Mouse (Mus musculus): ENCODE results near the gene Pigv. TPM values are rescaled to one million over a fixed set of nuclear protein-coding genes. Genes with fewer than 3 reads are reported as not detected.
A peak's percentile ranks its signal among the peaks of the same experiment; 100 is the strongest.
"Not testable (repeated sequence)": the region's sequence is repeated elsewhere in the genome, so short reads cannot be mapped to it uniquely, and the experiment has no call there.

Gene Pigv
- polyA plus RNA-seq, 1 experiment from 2014 or later = 10.8 TPM

DNA sequence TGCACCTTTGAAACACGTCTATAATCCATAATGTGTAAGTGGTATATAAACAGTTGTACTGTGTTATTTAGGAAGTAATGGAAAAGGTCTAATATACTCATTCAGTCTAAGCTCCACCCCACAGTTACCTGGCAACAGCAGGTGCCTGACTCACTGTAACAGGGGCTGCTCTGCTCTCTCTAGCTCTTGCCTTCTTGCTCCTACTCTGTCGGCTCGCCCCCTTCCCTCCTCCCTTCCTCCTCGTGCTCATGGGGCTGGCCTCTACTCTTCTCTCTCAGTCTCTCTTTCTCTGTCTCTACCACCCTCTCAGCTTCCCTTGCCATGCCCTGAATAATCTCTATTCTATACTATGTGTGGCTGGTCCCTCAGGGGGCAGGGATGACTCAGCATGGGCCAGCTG, 15.4 kb downstream of the Pigv start:
- no peaks in the 10 kb centered on the region for H3K27me3 ChIP-seq (ENCODE audit: control insufficient read depth, insufficient read depth, low read length)
- H3K9ac ChIP-seq (replicated peaks; ENCODE audit: low read length) = no peak overlapping the region
- ATAC-seq (ENCODE audit: low FRiP score, low TSS enrichment) (no peak), DNase-seq (no peak)
- H3K9me3 ChIP-seq (ENCODE audit: control insufficient read depth, low read length) = no peaks in the 10 kb centered on the region
- no peak overlapping the region for H3K27ac ChIP-seq (replicated peaks; ENCODE audit: low read depth, low read length)
- H3K4me3 ChIP-seq (replicated peaks; ENCODE audit: low read depth, low read length) = no peak overlapping the region
- H3K4me1 ChIP-seq (ENCODE audit: control insufficient read depth, insufficient read depth, low read length) = peaks cover 9% of the 10 kb centered on the region; the same call in 1 of the 2 replicates
- H3K36me3 ChIP-seq (ENCODE audit: control insufficient read depth, insufficient read depth, low read length) = no peaks in the 10 kb centered on the region
- 15% methylated on average over 4 of the region's 4 CpGs for WGBS
- H3K4me2 ChIP-seq (ENCODE audit: low read length) = no peak overlapping the region

DNA sequence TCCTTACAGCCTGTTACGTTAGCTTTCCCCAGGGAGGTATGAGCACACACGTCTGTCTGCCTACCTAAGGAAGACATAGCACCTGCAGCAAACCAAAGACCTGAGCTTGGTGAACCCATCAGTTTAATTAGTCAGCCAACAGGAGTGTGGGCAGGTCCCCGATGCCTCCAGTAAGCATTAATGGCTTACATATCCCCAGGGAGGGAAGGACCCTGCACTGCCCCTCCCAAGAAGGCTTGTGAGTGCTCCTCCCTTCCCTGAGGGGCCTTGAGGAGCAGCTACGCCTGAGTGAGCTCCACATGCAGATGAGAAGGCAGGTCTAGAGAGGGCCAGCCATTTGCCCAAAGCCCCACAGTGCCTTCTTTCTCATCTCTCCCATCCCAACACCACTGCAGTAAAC, 16.2 kb downstream of the Pigv start:
- Histone ChIP-seq H3K4me3 (replicated peaks; ENCODE audit: low read depth, low read length) (no peak overlapping the region), H3K4me1 (ENCODE audit: control insufficient read depth, insufficient read depth, low read length) (peaks cover 9% of the 10 kb centered on the region; the same call in 1 of the 2 replicates), H3K27ac (replicated peaks; ENCODE audit: low read depth, low read length) (no peak overlapping the region), H3K36me3 (ENCODE audit: control insufficient read depth, insufficient read depth, low read length) (no peaks in the 10 kb centered on the region), H3K9ac (replicated peaks; ENCODE audit: low read length) (no peak overlapping the region), H3K4me2 (ENCODE audit: low read length) (no peak overlapping the region), H3K9me3 (ENCODE audit: control insufficient read depth, low read length) (no peaks in the 10 kb centered on the region), H3K27me3 (ENCODE audit: control insufficient read depth, insufficient read depth, low read length) (no peaks in the 10 kb centered on the region)
- ATAC-seq (ENCODE audit: low FRiP score, low TSS enrichment) (no peak), DNase-seq (no peak)
- WGBS = 33% methylated on average over 4 of the region's 4 CpGs

DNA sequence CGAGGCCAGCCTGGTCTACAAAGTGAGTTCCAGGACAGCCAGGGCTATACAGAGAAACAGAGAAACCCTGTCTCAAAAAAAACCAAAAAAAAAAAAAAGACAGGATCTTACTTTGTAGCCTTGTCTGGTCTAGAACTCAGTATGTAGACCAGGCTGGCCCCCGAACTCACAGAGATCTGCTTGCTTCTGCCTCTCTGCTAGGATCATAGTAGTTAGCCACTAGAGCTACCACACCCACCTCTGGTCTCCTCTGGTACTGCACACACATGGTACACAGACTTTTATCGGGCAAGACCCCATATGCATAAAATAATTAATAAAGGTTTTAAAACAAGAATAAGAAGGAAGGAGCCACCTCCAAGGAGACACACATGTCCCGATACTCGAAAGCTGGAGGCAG, 18.4 kb downstream of the Pigv start:
- H3K9ac ChIP-seq (replicated peaks; ENCODE audit: low read length); H3K4me3 ChIP-seq (replicated peaks; ENCODE audit: low read depth, low read length); H3K4me2 ChIP-seq (ENCODE audit: low read length); H3K27ac ChIP-seq (replicated peaks; ENCODE audit: low read depth, low read length); ATAC-seq (ENCODE audit: low FRiP score, low TSS enrichment); H3K4me1 ChIP-seq (ENCODE audit: control insufficient read depth, insufficient read depth, low read length); H3K9me3 ChIP-seq (ENCODE audit: control insufficient read depth, low read length); H3K36me3 ChIP-seq (ENCODE audit: control insufficient read depth, insufficient read depth, low read length); DNase-seq; H3K27me3 ChIP-seq (ENCODE audit: control insufficient read depth, insufficient read depth, low read length): not testable (repeated sequence)
- WGBS = over 99% methylated on average over 5 of the region's 5 CpGs

DNA sequence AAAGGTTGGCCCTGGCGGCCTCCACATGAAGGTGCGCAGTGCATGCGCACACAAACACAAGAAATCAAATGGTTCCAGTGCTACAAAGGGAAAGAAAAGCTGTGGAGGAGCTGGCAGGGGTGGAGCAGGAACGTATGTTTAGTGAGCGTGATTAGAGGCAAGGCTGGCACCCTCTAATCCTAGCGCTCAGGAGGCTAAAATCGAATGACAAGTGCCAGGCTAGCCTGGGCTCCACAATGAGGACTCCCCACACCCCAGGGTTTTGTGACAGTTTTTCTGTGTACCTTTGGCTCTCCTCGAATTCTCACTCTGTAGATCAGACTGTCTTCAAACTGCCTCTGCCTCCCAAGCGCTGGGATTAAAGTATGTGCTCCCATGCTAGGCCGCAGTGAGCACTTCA, 19.7 kb downstream of the Pigv start:
- H3K4me3 ChIP-seq (replicated peaks; ENCODE audit: low read depth, low read length) = no peak overlapping the region
- H3K4me1 ChIP-seq (ENCODE audit: control insufficient read depth, insufficient read depth, low read length) = no peaks in the 10 kb centered on the region
- no peak overlapping the region for H3K27ac ChIP-seq (replicated peaks; ENCODE audit: low read depth, low read length)
- WGBS = 79% methylated on average over 10 of the region's 10 CpGs
- H3K27me3 ChIP-seq (ENCODE audit: control insufficient read depth, insufficient read depth, low read length) = no peaks in the 10 kb centered on the region
- DNase-seq (no peak), ATAC-seq (ENCODE audit: low FRiP score, low TSS enrichment) (no peak)
- H3K36me3 ChIP-seq (ENCODE audit: control insufficient read depth, insufficient read depth, low read length) = no peaks in the 10 kb centered on the region
- H3K9me3 ChIP-seq (ENCODE audit: control insufficient read depth, low read length) = no peaks in the 10 kb centered on the region
- H3K4me2 ChIP-seq (ENCODE audit: low read length) = no peak overlapping the region
- no peak overlapping the region for H3K9ac ChIP-seq (replicated peaks; ENCODE audit: low read length)

DNA sequence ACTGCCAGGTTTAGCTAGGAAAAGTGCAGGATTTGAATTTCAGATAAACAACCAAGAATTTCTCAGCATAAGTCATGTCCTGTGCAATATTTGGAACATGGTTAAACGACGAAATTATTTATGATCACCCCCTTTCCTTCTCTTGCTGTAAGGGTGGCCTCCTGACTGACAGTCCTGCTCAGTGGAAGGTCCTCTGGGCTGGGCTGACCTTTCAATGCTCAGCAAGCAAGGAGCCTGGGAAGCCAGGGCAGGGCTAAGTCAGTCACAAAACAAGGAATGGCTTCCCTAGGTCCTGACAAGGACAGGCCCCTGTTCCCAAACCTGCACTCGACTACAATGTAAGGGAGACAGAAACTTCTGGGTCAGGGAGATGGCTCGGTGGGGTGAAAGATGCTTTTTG, 20.5 kb downstream of the Pigv start:
- Histone ChIP-seq H3K4me3 (replicated peaks; ENCODE audit: low read depth, low read length) (no peak overlapping the region), H3K9me3 (ENCODE audit: control insufficient read depth, low read length) (no peaks in the 10 kb centered on the region), H3K4me2 (ENCODE audit: low read length) (no peak overlapping the region), H3K36me3 (ENCODE audit: control insufficient read depth, insufficient read depth, low read length) (no peaks in the 10 kb centered on the region), H3K27ac (replicated peaks; ENCODE audit: low read depth, low read length) (no peak overlapping the region), H3K27me3 (ENCODE audit: control insufficient read depth, insufficient read depth, low read length) (no peaks in the 10 kb centered on the region), H3K9ac (replicated peaks; ENCODE audit: low read length) (no peak overlapping the region), H3K4me1 (ENCODE audit: control insufficient read depth, insufficient read depth, low read length) (no peaks in the 10 kb centered on the region)
- ATAC-seq (ENCODE audit: low FRiP score, low TSS enrichment) (no peak), DNase-seq (no peak)
- 69% methylated on average over 4 of the region's 4 CpGs for WGBS

DNA sequence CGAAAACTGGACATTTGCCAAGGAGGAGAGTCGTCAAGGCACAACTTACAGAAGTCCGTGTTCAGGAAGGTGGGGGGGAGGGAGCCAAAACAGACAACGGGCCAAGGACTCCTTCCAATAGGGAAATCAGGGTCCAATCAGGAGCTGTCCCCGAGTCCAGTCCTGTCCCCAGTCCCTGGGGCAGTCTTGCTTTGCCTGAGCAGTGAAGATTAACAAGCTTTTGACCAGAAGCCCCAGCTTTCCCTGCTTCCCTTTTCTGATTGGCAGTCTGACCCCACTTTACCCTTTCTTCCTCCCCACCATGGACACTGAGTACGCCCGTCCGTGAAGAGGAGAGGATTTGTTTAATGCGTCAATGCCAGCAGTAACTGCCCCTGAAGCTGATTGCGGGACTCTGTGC, 21.0 kb downstream of the Pigv start:
- H3K4me1 ChIP-seq (ENCODE audit: control insufficient read depth, insufficient read depth, low read length) = no peaks in the 10 kb centered on the region
- ATAC-seq (ENCODE audit: low FRiP score, low TSS enrichment) = no peak

DNA sequence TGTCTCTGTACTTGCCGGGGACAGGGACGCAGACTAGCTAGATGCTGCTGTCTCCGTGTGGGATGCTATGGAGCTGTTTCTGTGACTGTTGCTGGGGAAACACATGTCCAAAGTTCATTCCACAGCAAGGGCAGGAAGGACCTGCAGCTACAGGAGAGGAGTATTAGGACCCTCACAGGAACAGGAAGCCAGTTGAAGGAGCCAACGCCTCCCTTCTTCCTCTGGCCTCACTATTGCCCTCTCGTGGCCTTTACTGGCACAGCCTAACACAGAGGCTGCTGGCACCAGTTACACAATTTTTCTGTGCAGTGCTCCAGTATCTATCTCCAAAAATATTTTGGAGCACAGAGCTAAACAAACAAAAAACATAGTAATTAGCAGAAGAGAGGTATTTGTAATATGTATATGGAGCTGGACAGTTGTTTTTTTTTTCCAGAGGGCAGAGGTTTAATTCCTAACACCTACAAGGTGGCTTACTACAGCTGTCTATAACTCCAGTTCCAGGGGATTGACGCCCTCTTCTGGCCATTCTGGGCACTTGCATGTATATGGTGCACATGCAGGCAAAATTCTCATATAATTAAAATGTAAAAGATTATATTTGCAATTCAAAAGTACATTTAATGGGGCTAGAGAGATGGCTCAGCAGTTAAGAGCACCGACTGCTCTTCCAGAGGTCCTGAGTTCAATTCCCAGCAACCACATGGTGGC, 22.3 kb downstream of the Pigv start, which contains the start of gene Zdhhc18:
TSS of gene Zdhhc18 (minus strand) at position 166 of the 711 bp plus-strand sequence.
- H3K36me3 ChIP-seq (ENCODE audit: control insufficient read depth, insufficient read depth, low read length) = no peaks in the 10 kb centered on the region
- WGBS = 39% methylated on average over 7 of the region's 7 CpGs
- no peak within 1 kb of the TSS for H3K27ac ChIP-seq (replicated peaks; ENCODE audit: low read depth, low read length)
- peak within 1 kb of the TSS; percentile 38 for H3K4me2 ChIP-seq (ENCODE audit: low read length)
- no peaks in the 10 kb centered on the region for H3K9me3 ChIP-seq (ENCODE audit: control insufficient read depth, low read length)
- no peak within 1 kb of the TSS for H3K9ac ChIP-seq (replicated peaks; ENCODE audit: low read length)
- peak within 1 kb of the TSS; percentile 14; the same call in 1 of the 2 replicates for H3K4me3 ChIP-seq (replicated peaks; ENCODE audit: low read depth, low read length)
- no peaks in the 10 kb centered on the region for H3K27me3 ChIP-seq (ENCODE audit: control insufficient read depth, insufficient read depth, low read length)
- no peaks in the 10 kb centered on the region for H3K4me1 ChIP-seq (ENCODE audit: control insufficient read depth, insufficient read depth, low read length)
- DNase-seq (peak; percentile 85), ATAC-seq (ENCODE audit: low FRiP score, low TSS enrichment) (no peak)

More for the DNA sequence above, 21.0 kb downstream of the Pigv start:
- no peak overlapping the region for H3K9ac ChIP-seq (replicated peaks; ENCODE audit: low read length)
- no peak overlapping the region for H3K4me3 ChIP-seq (replicated peaks; ENCODE audit: low read depth, low read length)
- no peak overlapping the region for H3K27ac ChIP-seq (replicated peaks; ENCODE audit: low read depth, low read length)
- no peaks in the 10 kb centered on the region for H3K27me3 ChIP-seq (ENCODE audit: control insufficient read depth, insufficient read depth, low read length)
- no peaks in the 10 kb centered on the region for H3K36me3 ChIP-seq (ENCODE audit: control insufficient read depth, insufficient read depth, low read length)
- DNase-seq = no peak
- WGBS = 43% methylated on average over 10 of the region's 10 CpGs
- no peaks in the 10 kb centered on the region for H3K9me3 ChIP-seq (ENCODE audit: control insufficient read depth, low read length)
- H3K4me2 ChIP-seq (ENCODE audit: low read length) = no peak overlapping the region

DNA sequence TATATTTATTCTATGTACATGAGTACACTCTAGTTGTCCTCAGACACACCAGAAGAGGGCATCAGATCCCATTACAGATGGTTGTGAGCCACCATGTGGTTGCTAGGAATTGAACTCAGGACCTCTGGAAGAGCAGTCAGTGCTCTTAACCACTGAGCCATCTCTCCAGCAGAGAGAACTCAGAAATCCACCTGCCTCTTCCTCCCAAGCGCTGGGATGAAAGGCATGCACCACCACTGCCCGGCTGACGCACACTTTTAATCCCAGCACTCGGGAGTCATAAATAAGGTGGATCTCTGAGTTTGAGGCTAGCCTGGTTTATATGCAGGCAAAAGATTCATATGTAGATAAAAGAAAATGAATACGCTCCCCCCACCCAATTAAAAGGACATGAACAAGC, 23.0 kb downstream of the Pigv start:
- not testable (repeated sequence) for H3K27ac ChIP-seq (replicated peaks; ENCODE audit: low read depth, low read length); H3K9me3 ChIP-seq (ENCODE audit: control insufficient read depth, low read length); H3K36me3 ChIP-seq (ENCODE audit: control insufficient read depth, insufficient read depth, low read length); H3K9ac ChIP-seq (replicated peaks; ENCODE audit: low read length); H3K27me3 ChIP-seq (ENCODE audit: control insufficient read depth, insufficient read depth, low read length); DNase-seq; ATAC-seq (ENCODE audit: low FRiP score, low TSS enrichment); H3K4me1 ChIP-seq (ENCODE audit: control insufficient read depth, insufficient read depth, low read length)
- 88% methylated on average over 5 of the region's 5 CpGs for WGBS
- H3K4me2 ChIP-seq (ENCODE audit: low read length) = peak overlapping the region; percentile 38
- H3K4me3 ChIP-seq (replicated peaks; ENCODE audit: low read depth, low read length) = 0 out of 2 replicates have a peak overlapping the region, but pooled peaks have one; percentile 14

DNA sequence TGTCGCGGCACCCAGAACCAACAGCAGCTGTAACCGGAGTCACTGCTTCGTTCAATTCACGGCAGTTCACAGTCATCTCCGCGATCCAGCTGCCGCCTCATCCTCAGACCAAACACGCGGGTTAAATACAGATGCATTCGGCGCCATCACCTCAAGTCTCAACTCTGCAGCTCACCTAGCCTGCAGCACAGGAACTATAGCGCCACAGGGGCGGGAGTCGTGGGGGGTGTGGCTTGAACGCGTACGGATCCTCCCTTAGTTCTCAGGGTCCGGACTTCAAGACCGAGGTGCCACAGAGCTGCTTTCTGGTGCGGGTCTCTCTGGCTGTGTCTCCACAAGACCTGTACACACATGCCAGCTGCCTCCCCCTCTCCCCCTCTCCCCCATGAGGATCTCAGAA, 26.8 kb downstream of the Pigv start:
- DNase-seq (no peak), ATAC-seq (ENCODE audit: low FRiP score, low TSS enrichment) (no peak)
- Histone ChIP-seq H3K9ac (replicated peaks; ENCODE audit: low read length) (no peak overlapping the region), H3K9me3 (ENCODE audit: control insufficient read depth, low read length) (peaks cover 4% of the 10 kb centered on the region; the same call in 1 of the 2 replicates), H3K4me3 (replicated peaks; ENCODE audit: low read depth, low read length) (no peak overlapping the region), H3K36me3 (ENCODE audit: control insufficient read depth, insufficient read depth, low read length) (no peaks in the 10 kb centered on the region), H3K4me1 (ENCODE audit: control insufficient read depth, insufficient read depth, low read length) (no peaks in the 10 kb centered on the region), H3K4me2 (ENCODE audit: low read length) (no peak overlapping the region), H3K27me3 (ENCODE audit: control insufficient read depth, insufficient read depth, low read length) (no peaks in the 10 kb centered on the region), H3K27ac (replicated peaks; ENCODE audit: low read depth, low read length) (no peak overlapping the region)
- WGBS = 49% methylated on average over 21 of the region's 21 CpGs

All from midbrain, embryonic 14.5 days (tissue).